Mouse (Mus musculus): ENCODE data around the gene Crtam. TPM values are rescaled to one million over a fixed set of nuclear protein-coding genes. Genes with fewer than 3 reads are reported as not detected.

The Crtam gene
- total and polyA plus RNA-seq, 3 experiments = not detected

Other genes with a start within 250 kb of the Crtam start
- gene Hspa8, start 203.6 kb downstream of the Crtam start, total RNA-seq (2021) = 1,000 to 10,000 TPM; 1,424 to 4,193 TPM
- gene Hspa8, start 203.6 kb downstream of the Crtam start, polyA plus RNA-seq (2012; rRNA removed) = 1,414 and 2,267 TPM in 2 replicates
- not detected for gene Bsx, start 130.5 kb downstream of the Crtam start, total RNA-seq (2021)
- 0.08 TPM in 1 of 2 replicates, not detected in the other for gene Bsx, start 130.5 kb downstream of the Crtam start, polyA plus RNA-seq (2012; rRNA removed)
- gene Jhy, start 40.5 kb downstream of the Crtam start, total RNA-seq (2021) = not detected
- not detected in 2 replicates for gene Jhy, start 40.5 kb downstream of the Crtam start, polyA plus RNA-seq (2012; rRNA removed)
- 1 to 10 TPM; 1.9 to 2.5 TPM for gene Ubash3b, start 157.1 kb upstream of the Crtam start, total RNA-seq (2021)
- 1.1 and 2.1 TPM in 2 replicates for gene Ubash3b, start 157.1 kb upstream of the Crtam start, polyA plus RNA-seq (2012; rRNA removed)

Measured in adrenal gland, adult 2 months (tissue).